24 mouse cellular contexts compared by ENCODE assay signal in the genomic region with DNA sequence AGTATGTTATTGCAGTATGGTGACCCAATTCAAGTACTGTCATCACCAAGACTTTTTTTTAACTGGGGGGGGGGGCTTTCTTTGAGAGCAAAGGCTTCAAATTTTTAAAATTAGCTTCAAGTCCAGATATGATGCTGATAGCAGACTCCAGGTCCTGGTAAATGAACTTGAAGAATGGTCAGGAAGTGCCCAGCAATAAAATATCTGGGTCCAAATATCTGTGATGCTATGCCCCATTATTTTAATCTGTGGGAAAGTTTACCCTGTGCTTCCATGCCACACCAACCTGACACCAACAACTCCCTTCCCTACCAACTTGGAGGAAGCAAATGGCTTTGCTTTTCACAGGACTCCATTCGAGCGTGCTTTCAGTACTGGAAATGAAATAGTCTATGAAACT. TPM values are rescaled to one million over a fixed set of nuclear protein-coding genes. Genes with fewer than 3 reads are reported as not detected.
DNase-seq lines count a peak whose midpoint lies in the region; ATAC-seq and TF ChIP-seq lines count a peak whose summit lies in the region.
"Had no signal": no experiment of that assay in that cellular context is flagged by ENCODE, and none has a peak within 500 bp of the region (broad histone marks: within the 10 kb centered on the region; RNA-seq: fewer than 3 reads in every experiment).

No protein-coding gene starts in this region.

- peaks cover 75% of the 10 kb centered on the region for H3K27me3 ChIP-seq in embryonic facial prominence, embryonic 14.5 days (replicated peaks; ENCODE audit: control insufficient read depth, insufficient read depth, low read length)
- peaks cover 20% of the 10 kb centered on the region for H3K27me3 ChIP-seq in hindbrain, postnatal 0 days (ENCODE audit: insufficient read depth, low read length)
- H3K27me3 ChIP-seq in neural tube, embryonic 12.5 days (replicated peaks) = peaks cover 46% of the 10 kb centered on the region
- H3K27me3 ChIP-seq: CH12.LX had no signal

- H3K4me3 ChIP-seq in embryonic facial prominence, embryonic 14.5 days (ENCODE audit: low read depth, low read length) = peak overlapping the region; percentile 62; the same call in 1 of the 2 replicates
- peak overlapping the region; percentile 42; the same call in 1 of the 2 replicates for H3K4me3 ChIP-seq in hindbrain, postnatal 0 days (ENCODE audit: low read length)
- H3K4me3 ChIP-seq in neural tube, embryonic 12.5 days = peak overlapping the region; percentile 15; the same call in 1 of the 2 replicates
- H3K4me3 ChIP-seq: liver, embryonic 13.5 days; stomach, embryonic 15.5 days had no signal

- TF ChIP-seq CTCF in hindbrain, postnatal 0 days (IDR thresholded peaks at IDR 0.05; ENCODE audit: low read depth) = no peak

- H3K9me3 ChIP-seq in embryonic facial prominence, embryonic 14.5 days (ENCODE audit: control insufficient read depth, low read length) = no peaks in the 10 kb centered on the region
- H3K9me3 ChIP-seq in hindbrain, postnatal 0 days (ENCODE audit: low read length) = no peaks in the 10 kb centered on the region
- no peaks in the 10 kb centered on the region for H3K9me3 ChIP-seq in neural tube, embryonic 12.5 days
- H3K9me3 ChIP-seq: heart, embryonic 10.5 days; liver, embryonic 13.5 days; stomach, embryonic 15.5 days had no signal

- H3K9ac ChIP-seq in embryonic facial prominence, embryonic 14.5 days (ENCODE audit: low read depth, low read length) = peak overlapping the region; percentile 54; the same call in 1 of the 2 replicates
- H3K9ac ChIP-seq in hindbrain, postnatal 0 days (replicated peaks; ENCODE audit: low read length) = 0 out of 2 replicates have a peak overlapping the region, but pooled peaks have one; percentile 13
- 0 out of 2 replicates have a peak overlapping the region, but pooled peaks have one; percentile 40 for H3K9ac ChIP-seq in neural tube, embryonic 12.5 days
- H3K9ac ChIP-seq: forebrain, postnatal 0 days; liver, embryonic 13.5 days; stomach, embryonic 15.5 days had no signal

- H3K36me3 ChIP-seq in embryonic facial prominence, embryonic 14.5 days (ENCODE audit: control insufficient read depth, insufficient read depth, low read length) = peaks cover 5% of the 10 kb centered on the region; the same call in 1 of the 2 replicates
- no peaks in the 10 kb centered on the region for H3K36me3 ChIP-seq in hindbrain, postnatal 0 days (ENCODE audit: insufficient read depth, low read length)
- no peaks in the 10 kb centered on the region for H3K36me3 ChIP-seq in neural tube, embryonic 12.5 days
- H3K36me3 ChIP-seq: heart, embryonic 10.5 days; liver, embryonic 13.5 days; stomach, embryonic 15.5 days had no signal

- DNase-seq in embryo, embryonic 11 days = peak; percentile 29
- no peak for DNase-seq in embryo, embryonic 9.5 days (ENCODE audit: extremely low spot score)
- no peak for DNase-seq in embryonic facial prominence, embryonic 14.5 days (ENCODE audit: low spot score)
- no peak for DNase-seq in hindbrain, postnatal 0 days (ENCODE audit: low spot score)
- no peak for DNase-seq in natural killer cell, adult 2 months (ENCODE audit: low spot score in 2 of 2)
- DNase-seq in lung, postnatal 4 days = no peak
- DNase-seq in cerebellum, postnatal 25 days = no peak
- DNase-seq: adrenal gland, postnatal 14 days; cerebellum, adult 9-10 months; forebrain, postnatal 0 days; gastrocnemius, postnatal 14 days; heart, postnatal 4 days; kidney, adult 11 months; kidney, postnatal 14 days; liver, embryonic 13.5 days; retina, postnatal 1 day had no signal

- ATAC-seq in embryonic facial prominence, embryonic 14.5 days (ENCODE audit: low read depth) = no peak
- no peak for ATAC-seq in hindbrain, postnatal 0 days
- ATAC-seq in neural tube, embryonic 12.5 days (ENCODE audit: low FRiP score, low read depth) = no peak
- ATAC-seq: forebrain, postnatal 0 days had no signal

- no peaks in the 10 kb centered on the region; the same call in 1 of the 2 replicates for H3K4me1 ChIP-seq in embryonic facial prominence, embryonic 14.5 days (ENCODE audit: control insufficient read depth, insufficient read depth, low read length)
- H3K4me1 ChIP-seq in hindbrain, postnatal 0 days (ENCODE audit: insufficient read depth, low read length) = no peaks in the 10 kb centered on the region
- H3K4me1 ChIP-seq in neural tube, embryonic 12.5 days = peaks cover 34% of the 10 kb centered on the region
- H3K4me1 ChIP-seq: liver, embryonic 13.5 days had no signal

- 13% methylated on average over 2 of the region's 2 CpGs for WGBS in embryonic facial prominence, embryonic 14.5 days
- 7% methylated on average over 2 of the region's 2 CpGs for WGBS in hindbrain, postnatal 0 days
- WGBS in neural tube, embryonic 12.5 days = 2% methylated on average over 2 of the region's 2 CpGs

- peak overlapping the region; percentile 93; the same call in 1 of the 2 replicates for H3K27ac ChIP-seq in embryonic facial prominence, embryonic 14.5 days (replicated peaks; ENCODE audit: low read depth, low read length)
- 0 out of 2 replicates have a peak overlapping the region, but pooled peaks have one; percentile 3 for H3K27ac ChIP-seq in hindbrain, postnatal 0 days
- H3K27ac ChIP-seq in neural tube, embryonic 12.5 days = no peak overlapping the region
- H3K27ac ChIP-seq: heart, embryonic 10.5 days; liver, embryonic 13.5 days; stomach, embryonic 15.5 days had no signal

- H3K4me2 ChIP-seq in embryonic facial prominence, embryonic 14.5 days (ENCODE audit: low read depth, low read length) = peak overlapping the region; percentile 82
- H3K4me2 ChIP-seq in hindbrain, postnatal 0 days (ENCODE audit: low read depth, low read length) = peak overlapping the region; percentile 64
- H3K4me2 ChIP-seq in neural tube, embryonic 12.5 days (replicated peaks) = peak overlapping the region; percentile 81
- H3K4me2 ChIP-seq: liver, embryonic 13.5 days had no signal

RNA-seq across cellular contexts. Expression of gene Pax3, which starts 8.6 kb away (rescaled TPM):
- 9.4 and 12.4 TPM in 2 replicates for polyA plus RNA-seq in embryonic facial prominence, embryonic 14.5 days (2014; fragmentation: Nextera tagmentation; extraction: Ambion mirVana)
- 8.0 and 11.9 TPM in 2 replicates for total RNA-seq in hindbrain, postnatal 0 days (2014; rRNA removed)
- polyA plus RNA-seq in hindbrain, postnatal 0 days (2015; fragmentation: Nextera tagmentation; extraction: Ambion mirVana) = 14.0 and 14.5 TPM in 2 replicates
- polyA plus RNA-seq in neural tube, embryonic 12.5 days (2016; fragmentation: Nextera tagmentation; extraction: Ambion mirVana) = 44.6 and 45.4 TPM in 2 replicates
- total RNA-seq: adrenal gland, postnatal 14 days; gastrocnemius, postnatal 14 days; layer of hippocampus, postnatal 14 days; megakaryocyte, adult 5-6 weeks; neutrophil, adult 5-6 weeks had no signal
- polyA plus RNA-seq: lung, embryonic 16.5 days had no signal
